Mouse (Mus musculus): ENCODE measurements around the gene 9130008F23Rik. TPM values are rescaled to one million over a fixed set of nuclear protein-coding genes. Genes with fewer than 3 reads are reported as not detected.

Gene 9130008F23Rik
- 0.14 TPM in 1 of 2 replicates, not detected in the other for polyA plus RNA-seq (2012)

DNA sequence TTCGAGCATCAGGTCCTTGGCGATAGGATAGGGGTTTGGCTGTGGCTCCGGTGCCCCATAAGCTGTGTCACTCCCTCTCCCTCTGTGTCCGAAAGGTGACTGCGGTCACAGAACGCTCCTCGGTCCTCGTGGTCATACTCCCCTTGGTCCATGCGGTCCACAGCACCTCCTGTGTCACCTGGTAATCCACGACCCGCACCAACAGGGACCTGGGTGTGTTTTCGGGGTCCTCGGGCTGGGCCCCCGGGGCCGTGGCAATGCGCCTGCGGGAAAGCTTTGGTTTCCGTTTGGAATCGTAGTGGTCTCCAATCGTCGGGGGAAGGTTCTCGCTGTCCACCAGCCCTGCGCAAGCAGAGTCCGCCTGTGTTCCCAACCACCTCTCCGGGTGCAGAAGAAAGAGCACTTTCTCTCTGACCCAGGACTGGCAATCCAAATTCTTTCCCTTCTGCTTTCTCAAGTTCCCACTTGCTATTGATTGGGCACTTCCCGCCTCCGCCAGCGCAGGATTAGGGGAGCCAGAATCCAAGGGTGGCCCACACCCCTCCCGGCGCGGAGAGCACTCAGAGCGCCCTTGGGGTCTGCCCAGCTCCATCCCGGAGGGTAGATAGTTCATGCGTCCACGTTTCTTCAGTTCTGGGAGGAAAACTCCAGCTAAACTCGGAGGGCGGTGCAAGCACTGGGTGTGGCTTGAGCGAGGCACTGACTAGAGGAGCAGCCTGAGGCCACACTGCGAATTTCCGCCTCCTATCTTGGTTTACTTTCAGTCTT, at the start of gene 9130008F23Rik:
Gene 9130008F23Rik (minus strand): TSS at position 636 of the 768 bp plus-strand sequence.
- peaks cover 22% of the 10 kb centered on the region for H3K4me1 ChIP-seq (ENCODE audit: control insufficient read depth)
- no peaks in the 10 kb centered on the region for H3K36me3 ChIP-seq (ENCODE audit: control insufficient read depth)
- peaks cover 3% of the 10 kb centered on the region; the same call in 1 of the 2 replicates for H3K27me3 ChIP-seq (ENCODE audit: control insufficient read depth)
- TF ChIP-seq GATA1 (IDR thresholded peaks at IDR 0.05; ENCODE audit: low read length) (no peak), TAL1 (IDR thresholded peaks at IDR 0.05; ENCODE audit: low read length) (no peak)
- peak within 1 kb of the TSS; percentile 84 for H3K4me3 ChIP-seq (replicated peaks)
- no peaks in the 10 kb centered on the region for H3K9me3 ChIP-seq (ENCODE audit: control insufficient read depth, low read length)

DNA sequence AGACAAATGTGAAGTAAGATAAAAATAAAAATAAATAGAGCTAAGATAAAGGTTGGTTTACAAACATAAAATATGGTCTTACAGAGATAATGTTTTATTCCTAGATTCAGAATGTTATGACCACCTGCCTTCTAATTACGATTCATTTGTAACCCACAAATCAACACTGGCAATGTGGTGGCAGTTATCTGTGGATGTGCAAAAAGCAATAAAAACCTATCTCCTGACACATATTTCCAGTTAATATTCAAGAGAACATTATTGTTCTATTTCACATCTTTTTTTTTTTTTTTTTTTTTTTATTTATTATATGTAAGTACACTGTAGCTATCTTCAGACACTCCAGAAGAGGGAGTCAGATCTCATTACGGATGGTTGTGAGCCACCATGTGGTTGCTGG, 35.1 kb upstream of the 9130008F23Rik start:
- Histone ChIP-seq H3K27me3 (ENCODE audit: control insufficient read depth) (no peaks in the 10 kb centered on the region), H3K4me1 (ENCODE audit: control insufficient read depth) (no peaks in the 10 kb centered on the region), H3K36me3 (ENCODE audit: control insufficient read depth) (no peaks in the 10 kb centered on the region), H3K9me3 (ENCODE audit: control insufficient read depth, low read length) (no peaks in the 10 kb centered on the region), H3K4me3 (replicated peaks) (no peak overlapping the region)
- TF ChIP-seq GATA1 (IDR thresholded peaks at IDR 0.05; ENCODE audit: low read length) (no peak), TAL1 (IDR thresholded peaks at IDR 0.05; ENCODE audit: low read length) (no peak)

GRCm38 (mm10) chr17:40914250-40914649, 33.9 kb upstream of the 9130008F23Rik start, which contains the start of gene Glyatl3:
Glyatl3 (minus strand) TSS chr17:40914350.
- TF ChIP-seq TAL1 (IDR thresholded peaks at IDR 0.05; ENCODE audit: low read length) (no peak), GATA1 (IDR thresholded peaks at IDR 0.05; ENCODE audit: low read length) (no peak)
- Histone ChIP-seq H3K27me3 (ENCODE audit: control insufficient read depth) (no peaks in the 10 kb centered on the region), H3K4me1 (ENCODE audit: control insufficient read depth) (no peaks in the 10 kb centered on the region), H3K4me3 (replicated peaks) (no peak within 1 kb of the TSS), H3K36me3 (ENCODE audit: control insufficient read depth) (no peaks in the 10 kb centered on the region), H3K9me3 (ENCODE audit: control insufficient read depth, low read length) (no peaks in the 10 kb centered on the region)

GRCm38 (mm10) chr17:40904721-40905154, 24.4 kb upstream of the 9130008F23Rik start:
- Histone ChIP-seq H3K27me3 (ENCODE audit: control insufficient read depth) (no peaks in the 10 kb centered on the region; the same call in 1 of the 2 replicates), H3K36me3 (ENCODE audit: control insufficient read depth) (no peaks in the 10 kb centered on the region), H3K9me3 (ENCODE audit: control insufficient read depth, low read length) (no peaks in the 10 kb centered on the region), H3K4me1 (ENCODE audit: control insufficient read depth) (peaks cover 12% of the 10 kb centered on the region), H3K4me3 (replicated peaks) (no peak overlapping the region)
- TF ChIP-seq TAL1 (IDR thresholded peaks at IDR 0.05; ENCODE audit: low read length) (no peak), GATA1 (IDR thresholded peaks at IDR 0.05; ENCODE audit: low read length) (no peak)

DNA sequence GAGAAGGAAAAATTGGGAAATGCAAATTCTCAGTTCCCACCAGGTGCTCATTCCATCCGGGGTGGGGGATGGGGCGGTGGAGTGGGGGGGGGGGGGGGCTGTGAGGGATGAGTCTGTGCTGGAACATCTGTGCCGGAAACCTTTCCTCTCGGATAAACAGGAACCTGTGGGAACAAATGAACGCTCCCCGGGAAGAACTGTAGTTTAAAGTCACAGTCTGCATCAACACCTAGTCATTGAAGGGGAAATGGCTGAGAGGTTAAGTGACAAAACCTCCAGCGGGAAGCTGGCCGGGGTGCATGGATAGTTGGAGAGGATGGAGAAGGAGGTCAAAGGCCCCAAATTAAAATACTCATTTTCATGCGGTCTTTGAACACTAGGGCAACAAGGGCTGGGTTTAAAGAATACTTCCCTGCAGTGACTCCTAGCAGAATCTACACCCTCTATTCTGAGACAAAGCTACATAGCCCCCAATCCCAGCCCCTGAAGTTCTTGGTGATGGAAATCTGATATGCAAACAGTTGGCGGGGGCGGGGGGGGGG, 23.8 kb upstream of the 9130008F23Rik start:
- Histone ChIP-seq H3K4me3 (replicated peaks) (no peak overlapping the region), H3K9me3 (ENCODE audit: control insufficient read depth, low read length) (no peaks in the 10 kb centered on the region), H3K27me3 (ENCODE audit: control insufficient read depth) (no peaks in the 10 kb centered on the region; the same call in 1 of the 2 replicates), H3K4me1 (ENCODE audit: control insufficient read depth) (peaks cover 16% of the 10 kb centered on the region), H3K36me3 (ENCODE audit: control insufficient read depth) (no peaks in the 10 kb centered on the region)
- no peak for TF ChIP-seq TAL1 (IDR thresholded peaks at IDR 0.05; ENCODE audit: low read length)
- TF ChIP-seq GATA1 (IDR thresholded peaks at IDR 0.05; ENCODE audit: low read length), result no peak

DNA sequence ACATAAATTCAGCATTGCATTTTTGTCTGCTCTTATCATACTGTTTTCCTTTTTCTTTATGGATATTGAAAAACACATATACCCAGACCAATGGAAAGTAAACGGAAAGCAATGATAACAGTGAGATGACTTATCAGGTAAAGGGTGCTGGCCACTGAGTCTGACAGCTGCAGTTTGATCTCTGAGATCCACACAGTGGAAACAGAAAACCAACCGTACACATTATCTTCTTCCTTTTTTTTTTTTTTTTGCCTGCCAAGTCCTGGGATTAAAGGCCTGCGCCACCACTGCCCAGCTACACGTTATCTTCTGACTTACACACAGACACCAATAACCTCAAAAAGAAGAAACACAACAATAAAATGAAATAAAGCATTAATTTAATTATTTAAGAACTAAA, 23.0 kb upstream of the 9130008F23Rik start:
- Histone ChIP-seq H3K36me3 (ENCODE audit: control insufficient read depth) (no peaks in the 10 kb centered on the region), H3K9me3 (ENCODE audit: control insufficient read depth, low read length) (no peaks in the 10 kb centered on the region), H3K27me3 (ENCODE audit: control insufficient read depth) (no peaks in the 10 kb centered on the region; the same call in 1 of the 2 replicates), H3K4me3 (replicated peaks) (no peak overlapping the region), H3K4me1 (ENCODE audit: control insufficient read depth) (peaks cover 16% of the 10 kb centered on the region)
- no peak for TF ChIP-seq GATA1 (IDR thresholded peaks at IDR 0.05; ENCODE audit: low read length)
- TF ChIP-seq TAL1 (IDR thresholded peaks at IDR 0.05; ENCODE audit: low read length), result no peak

GRCm38 (mm10) chr17:40899783-40900363, 19.5 kb upstream of the 9130008F23Rik start:
- Histone ChIP-seq H3K9me3 (ENCODE audit: control insufficient read depth, low read length) (no peaks in the 10 kb centered on the region), H3K4me1 (ENCODE audit: control insufficient read depth) (peaks cover 15% of the 10 kb centered on the region), H3K27me3 (ENCODE audit: control insufficient read depth) (no peaks in the 10 kb centered on the region; the same call in 1 of the 2 replicates), H3K4me3 (replicated peaks) (no peak overlapping the region), H3K36me3 (ENCODE audit: control insufficient read depth) (no peaks in the 10 kb centered on the region)
- TF ChIP-seq GATA1 (IDR thresholded peaks at IDR 0.05; ENCODE audit: low read length), result no peak
- no peak for TF ChIP-seq TAL1 (IDR thresholded peaks at IDR 0.05; ENCODE audit: low read length)

DNA sequence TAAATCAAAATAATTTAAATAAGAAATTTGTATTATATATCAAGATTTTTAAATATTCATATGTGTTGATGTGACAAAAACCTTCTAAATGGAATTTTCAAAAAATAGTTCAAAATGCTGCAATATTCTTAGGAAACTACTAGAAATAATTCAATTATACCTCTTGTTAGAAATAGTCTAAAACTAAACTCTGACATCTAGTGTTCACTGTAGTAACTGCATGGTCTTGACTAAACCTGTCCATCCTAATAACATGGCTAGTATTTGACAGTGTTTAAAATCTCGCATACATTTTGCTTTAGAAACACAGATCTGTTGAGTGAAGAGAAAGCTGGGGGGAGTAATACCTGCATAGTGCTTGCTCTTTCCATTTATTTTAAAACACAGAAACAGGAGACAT, 16.5 kb upstream of the 9130008F23Rik start:
- H3K4me3 ChIP-seq (replicated peaks), result no peak overlapping the region
- TF ChIP-seq GATA1 (IDR thresholded peaks at IDR 0.05; ENCODE audit: low read length) (no peak), TAL1 (IDR thresholded peaks at IDR 0.05; ENCODE audit: low read length) (no peak)
- H3K9me3 ChIP-seq (ENCODE audit: control insufficient read depth, low read length), result no peaks in the 10 kb centered on the region
- H3K36me3 ChIP-seq (ENCODE audit: control insufficient read depth), result no peaks in the 10 kb centered on the region
- peaks cover 11% of the 10 kb centered on the region for H3K4me1 ChIP-seq (ENCODE audit: control insufficient read depth)
- no peaks in the 10 kb centered on the region for H3K27me3 ChIP-seq (ENCODE audit: control insufficient read depth)

Measured in erythroblast, embryonic 14.5 days (primary cell).